Mouse (Mus musculus): Measurements from ENCODE around the gene Fras1.

- TF ChIP-seq CTCF (IDR thresholded peaks at IDR 0.05; ENCODE audit: low read depth), result no peak
- TF ChIP-seq EP300 (optimal IDR thresholded peaks at IDR 0.05), result no peak
Observed at GRCm38 (mm10) chr5:96494502-96495292, 120.9 kb downstream of the Fras1 start.

Data from stomach, postnatal 0 days (tissue).